Mouse (Mus musculus): ENCODE measurements around the gene Cdhr2.
A peak's percentile ranks its signal among the peaks of the same experiment; 100 is the strongest.

Gene Cdhr2

GRCm38 (mm10) chr13:54701243-54701642, at the start of gene Cdhr2:
Cdhr2 (plus strand) TSS chr13:54701461.
- DNase-seq (ENCODE audit: low read depth): no peak

GRCm38 (mm10) chr13:54660877-54661276, 40.4 kb upstream of the Cdhr2 start:
- DNase-seq (ENCODE audit: low read depth): no peak

- DNase-seq (ENCODE audit: low read depth): no peak
Observed at GRCm38 (mm10) chr13:54661358-54661757, 39.9 kb upstream of the Cdhr2 start.

- DNase-seq (ENCODE audit: low read depth): no peak
Observed at GRCm38 (mm10) chr13:54663999-54664398, 37.3 kb upstream of the Cdhr2 start.

GRCm38 (mm10) chr13:54664509-54664908, 36.8 kb upstream of the Cdhr2 start:
- DNase-seq (ENCODE audit: low read depth): no peak

- no peak for DNase-seq (ENCODE audit: low read depth)
Observed at GRCm38 (mm10) chr13:54665062-54665461, 36.2 kb upstream of the Cdhr2 start.

GRCm38 (mm10) chr13:54670491-54670890, 30.8 kb upstream of the Cdhr2 start:
- no peak for DNase-seq (ENCODE audit: low read depth)

GRCm38 (mm10) chr13:54675895-54676590, 25.2 kb upstream of the Cdhr2 start:
- no peak for DNase-seq (ENCODE audit: low read depth)

GRCm38 (mm10) chr13:54678263-54678662, 23.0 kb upstream of the Cdhr2 start:
- no peak for DNase-seq (ENCODE audit: low read depth)

GRCm38 (mm10) chr13:54680184-54680853, 20.9 kb upstream of the Cdhr2 start:
- DNase-seq (ENCODE audit: low read depth): no peak

GRCm38 (mm10) chr13:54681291-54681690, 20.0 kb upstream of the Cdhr2 start:
- no peak for DNase-seq (ENCODE audit: low read depth)

GRCm38 (mm10) chr13:54683301-54683700, 18.0 kb upstream of the Cdhr2 start:
- DNase-seq (ENCODE audit: low read depth): no peak

- DNase-seq (ENCODE audit: low read depth): no peak
Observed at GRCm38 (mm10) chr13:54684140-54684896, 16.9 kb upstream of the Cdhr2 start.

GRCm38 (mm10) chr13:54685174-54685573, 16.1 kb upstream of the Cdhr2 start:
- peak; percentile 30 for DNase-seq (ENCODE audit: low read depth)

GRCm38 (mm10) chr13:54686139-54687053, 14.9 kb upstream of the Cdhr2 start:
- DNase-seq (ENCODE audit: low read depth): peak; percentile 35

- peak; percentile 93 for DNase-seq (ENCODE audit: low read depth)
Observed at GRCm38 (mm10) chr13:54687096-54687495, 14.2 kb upstream of the Cdhr2 start.

- DNase-seq (ENCODE audit: low read depth): peak; percentile 99
Observed at GRCm38 (mm10) chr13:54687575-54688424, 13.5 kb upstream of the Cdhr2 start.

- DNase-seq (ENCODE audit: low read depth): no peak
Observed at GRCm38 (mm10) chr13:54690151-54690740, 11.0 kb upstream of the Cdhr2 start.

- DNase-seq (ENCODE audit: low read depth): peak; percentile 66
Observed at GRCm38 (mm10) chr13:54691737-54692136, 9.5 kb upstream of the Cdhr2 start.

Data from induced T-regulatory cell, adult 2 months (primary cell).